Mouse (Mus musculus) layer of hippocampus, adult 2 months (tissue): Measurements from ENCODE around the gene Urad. TPM values are rescaled to one million over a fixed set of nuclear protein-coding genes. Genes with fewer than 3 reads are reported as not detected.

Source experiments
- DNase-seq, 2 experiments: peaks; one replicate each; pipeline ENCODE4 v3.0.0; 2022; ENCODE audit warnings: low spot score in 2 of 2
- H3K27ac ChIP-seq: fragments of 200-600 bp; 2 replicates; pipeline ENCODE4 v1.8.1; 2022
- H3K4me3 ChIP-seq: fragments of 200-600 bp; 2 replicates; pipeline ENCODE4 v1.8.1; 2022; ENCODE audit warnings: mild to moderate bottlenecking
- CTCF ChIP-seq: fragments of 200-600 bp; conservative IDR thresholded peaks from 2 replicates; pipeline ENCODE4 v1.8.1; 2022; ENCODE audit warnings: antibody characterized with exemption, mild to moderate bottlenecking, moderate library complexity
- total RNA-seq, 2 experiments: library from RNA; stranded (reverse); gene quantifications; 2 replicates each; pipeline ENCODE4 v1.2.3; 2021

Urad gene
- total RNA-seq, 2 experiments from 2014 or later, result not detected

DNA sequence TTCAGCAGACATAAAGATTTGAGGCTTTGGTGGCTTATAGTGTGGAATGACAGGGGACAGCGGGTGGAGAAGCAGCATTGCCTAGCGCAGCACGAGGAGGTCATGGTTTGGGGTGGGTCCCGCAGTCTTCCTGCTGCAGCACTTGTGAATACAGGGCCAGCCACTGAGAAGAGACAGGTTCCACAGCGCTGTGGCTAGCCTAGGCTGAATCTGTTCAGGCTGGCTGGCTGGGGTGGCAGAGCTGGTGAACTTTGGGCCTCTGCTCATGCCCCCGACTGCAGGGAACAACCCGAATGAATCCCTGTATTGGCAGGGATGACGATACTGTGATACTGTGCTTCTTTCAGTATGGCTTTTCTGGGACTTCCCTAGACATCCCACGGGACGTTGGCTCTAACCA, 21.7 kb upstream of the Urad start:
- DNase-seq, result no peak
- Histone ChIP-seq H3K4me3 (no peak overlapping the region), H3K27ac (no peak overlapping the region)
- no peak for TF ChIP-seq CTCF

DNA sequence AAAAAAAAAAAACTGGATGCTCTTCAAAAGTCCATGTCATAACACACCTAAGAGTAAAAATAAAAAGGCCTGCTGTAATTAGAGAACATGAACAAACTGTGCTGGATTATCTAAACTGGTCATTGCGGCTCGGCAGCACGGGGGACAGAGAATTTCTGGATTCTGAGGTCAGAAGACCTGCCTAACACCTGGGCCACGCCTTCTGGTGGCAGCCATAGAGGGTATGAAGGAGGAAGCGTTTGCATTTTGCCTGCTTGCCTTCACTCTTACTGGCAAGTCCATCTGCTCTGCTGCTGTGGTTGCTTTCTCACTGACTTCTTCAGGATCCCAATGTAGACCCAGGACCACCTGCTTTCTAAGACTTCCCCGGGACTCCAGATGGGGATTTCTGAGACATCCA, 20.7 kb upstream of the Urad start:
- H3K27ac ChIP-seq, result no peak overlapping the region
- H3K4me3 ChIP-seq, result no peak overlapping the region
- no peak for DNase-seq
- TF ChIP-seq CTCF, result no peak

GRCm38 (mm10) chr5:147340741-147341414, 18.6 kb upstream of the Urad start:
- TF ChIP-seq CTCF, result no peak
- no peak for DNase-seq
- H3K27ac ChIP-seq, result no peak overlapping the region
- H3K4me3 ChIP-seq, result no peak overlapping the region

DNA sequence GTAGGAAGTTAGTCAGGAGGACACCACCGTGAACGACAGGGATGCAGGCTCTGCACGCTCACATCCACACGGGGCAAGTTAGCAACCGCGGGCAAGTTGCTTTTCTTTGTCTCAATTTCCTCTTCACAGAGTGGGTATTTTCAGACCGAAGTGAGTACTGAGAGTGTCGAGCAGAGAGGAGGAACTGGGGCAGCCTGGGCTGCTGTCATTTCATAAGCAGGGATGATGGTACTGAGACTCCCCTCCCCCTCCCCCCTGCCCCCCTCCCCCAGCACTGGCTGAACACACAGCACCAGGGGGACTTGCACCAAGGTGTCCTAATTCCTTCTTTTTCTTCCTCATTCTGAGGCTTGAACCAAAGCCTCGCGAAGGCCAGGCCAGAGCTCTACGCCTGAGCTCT, 17.3 kb upstream of the Urad start:
- no peak for DNase-seq
- Histone ChIP-seq H3K27ac (no peak overlapping the region), H3K4me3 (no peak overlapping the region)
- TF ChIP-seq CTCF, result no peak

GRCm38 (mm10) chr5:147338967-147339366, 16.7 kb upstream of the Urad start:
- DNase-seq, result no peak
- no peak overlapping the region for H3K27ac ChIP-seq
- no peak for TF ChIP-seq CTCF
- H3K4me3 ChIP-seq, result no peak overlapping the region

GRCm38 (mm10) chr5:147332711-147333110, 10.5 kb upstream of the Urad start:
- TF ChIP-seq CTCF, result no peak
- Histone ChIP-seq H3K4me3 (no peak overlapping the region), H3K27ac (0 out of 2 replicates have a peak overlapping the region, but pooled peaks have one; percentile 14)
- no peak for DNase-seq

DNA sequence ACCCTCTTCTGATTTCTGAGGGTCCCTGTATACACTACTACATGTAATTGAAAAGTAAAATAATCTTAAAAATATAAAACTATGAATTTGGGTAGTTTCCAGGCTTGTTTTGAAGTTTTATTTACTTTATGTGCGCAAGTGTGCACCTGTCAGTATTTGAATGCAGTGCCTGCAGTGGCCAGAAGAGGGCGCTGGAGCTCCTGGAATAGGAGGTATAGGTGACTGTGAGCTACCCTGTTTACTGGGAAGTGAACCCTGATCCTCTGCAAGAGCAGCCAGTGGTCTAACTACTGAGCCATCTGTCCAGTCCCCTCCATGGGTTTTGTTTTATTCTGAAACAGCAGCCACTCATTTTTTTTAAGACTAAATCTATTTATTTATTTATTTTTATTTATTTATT, 9.3 kb upstream of the Urad start:
- no peak overlapping the region for H3K27ac ChIP-seq
- TF ChIP-seq CTCF, result peak; percentile 88
- peak in 1 of 2 experiments; percentile 63 for DNase-seq

GRCm38 (mm10) chr5:147329946-147330345, 7.7 kb upstream of the Urad start:
- TF ChIP-seq CTCF, result no peak
- no peak overlapping the region for H3K27ac ChIP-seq
- no peak for DNase-seq
- no peak overlapping the region for H3K4me3 ChIP-seq

More for the DNA sequence above, 9.3 kb upstream of the Urad start:
- H3K4me3 ChIP-seq, result no peak overlapping the region

GRCm38 (mm10) chr5:147327636-147328035, 5.4 kb upstream of the Urad start:
- Histone ChIP-seq H3K4me3 (no peak overlapping the region), H3K27ac (no peak overlapping the region)
- peak; percentile 58 for TF ChIP-seq CTCF
- no peak for DNase-seq

GRCm38 (mm10) chr5:147325931-147326330, 3.7 kb upstream of the Urad start:
- H3K27ac ChIP-seq, result no peak overlapping the region
- no peak for DNase-seq
- no peak overlapping the region for H3K4me3 ChIP-seq
- no peak for TF ChIP-seq CTCF

GRCm38 (mm10) chr5:147323237-147323917, 1.1 kb upstream of the Urad start:
- peak; percentile 93 for TF ChIP-seq CTCF
- no peak overlapping the region for H3K4me3 ChIP-seq
- peak; percentile 46 to 81 for DNase-seq

DNA sequence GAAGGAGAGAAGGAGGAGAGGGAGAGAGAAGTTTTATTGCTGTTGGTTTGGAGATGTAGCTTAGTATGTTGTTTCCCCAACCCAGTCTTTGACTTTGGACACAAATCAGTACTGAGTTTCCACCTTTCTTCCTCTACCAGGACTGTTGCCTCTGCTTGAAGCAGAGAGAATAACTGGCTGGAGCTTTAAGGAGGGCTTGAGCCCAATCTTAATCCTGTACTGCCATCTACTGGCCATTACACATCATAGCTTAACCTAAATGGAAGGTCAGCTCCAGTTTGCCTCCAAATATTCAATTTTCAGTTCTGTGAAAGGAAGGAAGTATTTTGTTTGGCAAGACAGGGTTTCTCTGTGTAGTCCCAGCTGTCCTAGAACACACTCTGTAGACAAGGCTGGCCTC, 2.6 kb downstream of the Urad start:
- peak in 1 of 2 experiments; percentile 24 for DNase-seq
- peak; percentile 89 for TF ChIP-seq CTCF
- H3K27ac ChIP-seq, result no peak overlapping the region

More at GRCm38 (mm10) chr5:147323237-147323917, 1.1 kb upstream of the Urad start:
- H3K27ac ChIP-seq, result no peak overlapping the region

DNA sequence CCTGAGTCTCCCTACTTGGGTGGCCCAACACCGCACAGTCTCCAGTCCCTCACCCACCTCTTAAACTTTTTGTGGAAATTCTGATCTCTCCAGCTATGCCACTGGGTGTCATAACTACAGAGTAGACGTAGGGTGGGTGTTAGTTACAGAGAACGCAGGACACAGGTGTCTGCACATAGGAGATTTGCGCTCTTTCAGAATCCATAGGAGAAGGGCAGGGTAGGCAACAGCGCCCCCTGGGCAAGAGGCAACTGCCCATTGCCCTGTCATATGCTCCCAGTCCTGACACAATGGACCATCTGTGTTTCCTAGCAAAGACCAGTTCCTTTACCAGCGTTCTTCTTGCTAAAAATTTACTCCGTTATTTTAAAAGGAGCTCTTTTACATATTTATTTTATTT, 4.2 kb downstream of the Urad start:
- H3K27ac ChIP-seq, result no peak overlapping the region
- no peak for DNase-seq
- H3K4me3 ChIP-seq, result no peak overlapping the region
- TF ChIP-seq CTCF, result peak; percentile 54

More for the DNA sequence above, 2.6 kb downstream of the Urad start:
- H3K4me3 ChIP-seq, result no peak overlapping the region

DNA sequence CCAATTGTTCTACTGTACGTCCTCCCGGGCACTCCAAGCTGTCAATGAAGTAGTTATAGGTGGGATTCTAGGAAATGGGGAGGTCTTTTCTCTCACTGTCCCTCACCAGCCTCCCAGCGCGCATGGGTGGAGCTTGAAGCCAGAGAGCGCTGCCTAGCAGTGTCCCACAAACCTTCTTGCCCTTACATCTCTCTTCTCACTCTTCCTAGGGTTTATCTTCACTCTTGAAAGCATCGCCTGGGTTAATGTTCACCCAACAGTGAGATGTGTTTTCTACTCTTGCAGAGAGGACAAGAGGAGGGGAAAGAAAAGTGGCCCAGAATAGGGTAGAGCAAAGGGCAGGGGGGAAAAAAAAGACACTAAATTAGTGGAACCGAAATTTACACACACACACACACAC, 4.9 kb downstream of the Urad start:
- no peak for DNase-seq
- Histone ChIP-seq H3K4me3 (no peak overlapping the region), H3K27ac (no peak overlapping the region)
- TF ChIP-seq CTCF, result no peak
